Mouse (Mus musculus): ENCODE data around the gene Pars2.

- TF ChIP-seq EP300 (IDR thresholded peaks at IDR 0.05; ENCODE audit: low read depth) (no peak), CTCF (IDR thresholded peaks at IDR 0.05; ENCODE audit: low read depth) (no peak)
Measured at GRCm38 (mm10) chr4:106615637-106616036, 35.2 kb upstream of the Pars2 start.
